Mouse (Mus musculus) heart, postnatal 10 days (tissue): ENCODE results near the gene Fli1. TPM values are rescaled to one million over a fixed set of nuclear protein-coding genes. Genes with fewer than 3 reads are reported as not detected.

Experiments
- DNase-seq, 2 experiments: peaks; one replicate each; pipeline ENCODE4 v3.0.0; 2021
- intact Hi-C: fragments of 180-260 bp; cut with DNase I; formaldehyde crosslinking; loops from one replicate; pipeline ENCODE4 v1.15.1; 2025
- total RNA-seq, 2 experiments: library from RNA; stranded (reverse); gene quantifications; 2 replicates each; pipeline ENCODE4 v1.2.3; 2021

Fli1 gene
- total RNA-seq, 2 experiments from 2014 or later, result 41.1 to 47.5 TPM

DNA sequence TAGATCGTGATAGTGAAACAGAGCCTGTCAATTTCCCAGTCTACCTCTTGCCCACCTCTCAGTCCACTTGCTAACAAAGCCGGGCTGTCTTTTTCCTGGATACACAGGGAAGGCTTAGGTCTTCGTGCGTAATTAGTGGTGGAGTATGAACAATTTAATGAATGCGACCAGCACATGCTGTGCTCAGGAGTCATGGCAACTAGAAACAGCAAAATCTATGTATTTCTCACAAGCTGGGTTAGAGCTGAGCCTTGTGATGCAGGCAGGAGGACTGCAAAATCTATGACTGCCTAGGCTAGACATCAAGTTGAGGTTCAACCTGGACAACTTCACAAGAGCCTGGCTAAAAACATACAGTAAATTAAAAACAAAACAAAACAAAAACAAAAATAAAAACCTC is 12.5 kb downstream of the Fli1 start:
- no peak for DNase-seq
- intact Hi-C loops, result no loop called here

DNA sequence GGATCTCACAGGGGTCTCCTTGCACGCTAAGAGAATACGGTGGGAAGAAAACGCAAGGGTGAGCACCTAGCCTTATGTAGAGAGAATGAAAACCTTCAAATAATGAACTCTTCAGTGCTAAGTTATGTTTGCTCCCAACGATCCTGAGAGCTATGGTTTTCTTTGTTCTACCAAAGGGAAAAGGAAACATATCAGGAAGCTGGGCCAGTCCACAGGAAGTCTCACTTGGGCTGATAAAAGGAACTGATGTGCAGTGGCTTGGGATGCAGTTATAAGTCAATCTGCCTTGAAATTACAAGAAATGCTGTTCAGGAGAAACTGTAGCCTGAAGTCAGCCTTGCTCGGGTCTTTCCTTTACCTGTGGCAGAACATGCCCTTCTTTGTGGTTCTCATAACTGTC is 13.1 kb downstream of the Fli1 start:
- intact Hi-C loops, result no loop called here
- no peak for DNase-seq

DNA sequence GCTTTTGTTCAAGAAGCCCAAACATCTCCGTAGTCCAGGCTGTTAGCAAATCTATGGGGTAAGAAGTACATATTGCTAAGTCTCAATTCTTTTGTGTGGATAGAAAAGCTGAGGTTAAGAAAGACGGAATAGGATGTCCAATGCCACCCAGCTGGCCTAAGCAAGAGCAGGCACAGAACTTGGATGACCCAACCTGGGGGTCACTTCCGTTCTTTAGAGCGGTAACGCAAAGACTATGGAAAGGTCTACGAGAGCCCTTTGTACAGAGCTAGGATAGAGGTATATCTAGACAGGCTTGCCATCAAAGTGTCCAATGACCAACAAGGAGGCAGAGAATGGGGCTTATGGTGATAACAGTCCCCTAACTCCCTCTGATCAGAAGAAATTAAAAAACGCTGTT is 15.3 kb downstream of the Fli1 start:
- DNase-seq, result no peak
- intact Hi-C loops, result loop anchor here (2.0 kb wide), 1 partner anchor 13 kb away; no protein-coding TSS in a partner anchor

DNA sequence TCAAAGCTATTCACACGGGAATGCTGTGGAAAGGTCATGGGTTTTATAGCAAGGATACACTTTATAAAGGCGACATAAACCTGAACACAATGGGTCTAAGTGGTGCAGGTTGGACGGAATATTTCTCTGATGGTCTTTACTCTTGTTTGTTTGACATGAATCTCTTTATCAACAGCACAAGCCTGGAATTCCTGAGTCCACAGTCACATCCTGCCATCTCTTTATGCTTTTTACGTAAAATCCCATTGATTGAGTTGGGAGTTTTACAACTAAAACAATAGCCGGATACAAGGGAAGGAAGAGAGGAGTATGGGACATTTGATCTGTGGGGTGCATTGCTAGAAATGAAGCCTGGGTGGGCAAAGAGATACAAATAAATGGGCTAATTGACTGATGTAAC is 16.9 kb downstream of the Fli1 start:
- DNase-seq, result no peak
- intact Hi-C loops, result loop anchor here (2.0 kb wide), 1 partner anchor 15 kb away; no protein-coding TSS in a partner anchor

DNA sequence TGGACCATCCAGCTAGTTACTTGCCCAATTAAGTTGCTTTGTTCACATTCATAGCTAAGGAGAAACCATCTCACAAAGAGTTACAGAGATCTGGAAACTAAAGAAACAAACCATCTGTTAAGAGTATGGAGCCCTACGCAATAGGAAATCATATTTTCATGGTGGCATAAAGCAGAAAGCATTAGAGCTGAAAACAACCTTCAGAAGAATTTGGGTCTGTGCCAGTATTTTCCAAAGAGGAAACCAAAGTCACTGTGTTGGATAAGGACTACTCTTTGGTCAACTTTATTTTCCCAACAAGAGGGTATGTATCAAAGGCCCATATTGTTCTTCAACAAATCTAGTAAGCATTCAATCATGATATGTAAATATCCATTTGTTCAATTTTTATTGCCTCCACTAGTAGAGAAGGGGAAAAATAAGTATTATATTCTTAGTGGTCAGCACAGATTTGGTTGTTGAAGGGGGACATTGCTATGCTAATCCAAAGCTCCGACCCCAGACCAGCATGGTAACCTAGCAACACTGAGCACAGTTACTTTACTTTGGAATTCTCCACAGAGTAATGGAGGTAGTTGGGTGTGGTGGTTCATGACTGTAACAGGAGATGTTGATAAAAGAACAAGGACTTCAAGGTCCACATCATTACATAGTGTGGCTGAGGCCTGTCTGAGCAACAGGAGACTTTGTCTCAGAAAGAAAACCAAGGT is 20.0 kb downstream of the Fli1 start:
- DNase-seq, result no peak
- intact Hi-C loops, result no loop called here

DNA sequence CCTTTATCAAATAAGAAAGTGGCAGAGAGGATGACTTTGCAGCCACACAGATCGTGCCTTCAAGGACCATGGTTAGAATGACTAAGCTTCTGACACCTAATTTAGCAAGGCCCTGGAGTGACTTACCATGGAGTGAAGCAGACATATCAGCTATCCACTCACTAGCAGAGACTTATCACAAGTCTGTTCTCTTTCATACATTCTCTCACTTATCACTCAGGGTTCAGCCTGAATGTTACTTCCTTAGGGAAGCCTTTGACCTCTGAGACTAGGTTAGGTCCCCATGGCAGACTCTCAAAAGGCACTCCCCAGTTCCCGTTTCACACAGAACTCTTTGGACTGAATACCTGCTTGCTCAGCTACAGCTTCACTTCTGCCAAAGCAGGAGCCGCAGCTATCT is 21.3 kb downstream of the Fli1 start:
- DNase-seq, result no peak

DNA sequence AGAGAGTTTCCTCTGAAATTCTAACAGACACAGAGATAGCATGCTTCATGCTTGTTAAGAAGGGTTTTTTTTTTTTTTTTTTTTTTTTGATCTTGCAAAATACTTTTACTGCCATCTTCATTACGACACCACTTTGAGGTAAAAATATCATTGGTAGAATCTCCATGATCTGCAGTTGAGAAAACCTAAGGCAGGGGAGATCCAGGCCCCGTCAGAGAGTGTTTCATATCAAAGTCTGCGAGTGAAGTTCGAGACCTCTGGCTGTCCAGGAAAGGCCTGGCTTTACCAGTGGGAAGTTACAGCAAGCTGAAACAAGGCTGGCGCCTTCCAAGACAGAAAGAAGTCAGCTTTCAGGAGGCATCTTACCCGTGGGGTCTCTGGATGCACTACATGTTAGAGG is 21.8 kb downstream of the Fli1 start:
- no peak for DNase-seq
- intact Hi-C loops, result no loop called here

More for the DNA sequence above, 21.3 kb downstream of the Fli1 start:
- intact Hi-C loops, result no loop called here

DNA sequence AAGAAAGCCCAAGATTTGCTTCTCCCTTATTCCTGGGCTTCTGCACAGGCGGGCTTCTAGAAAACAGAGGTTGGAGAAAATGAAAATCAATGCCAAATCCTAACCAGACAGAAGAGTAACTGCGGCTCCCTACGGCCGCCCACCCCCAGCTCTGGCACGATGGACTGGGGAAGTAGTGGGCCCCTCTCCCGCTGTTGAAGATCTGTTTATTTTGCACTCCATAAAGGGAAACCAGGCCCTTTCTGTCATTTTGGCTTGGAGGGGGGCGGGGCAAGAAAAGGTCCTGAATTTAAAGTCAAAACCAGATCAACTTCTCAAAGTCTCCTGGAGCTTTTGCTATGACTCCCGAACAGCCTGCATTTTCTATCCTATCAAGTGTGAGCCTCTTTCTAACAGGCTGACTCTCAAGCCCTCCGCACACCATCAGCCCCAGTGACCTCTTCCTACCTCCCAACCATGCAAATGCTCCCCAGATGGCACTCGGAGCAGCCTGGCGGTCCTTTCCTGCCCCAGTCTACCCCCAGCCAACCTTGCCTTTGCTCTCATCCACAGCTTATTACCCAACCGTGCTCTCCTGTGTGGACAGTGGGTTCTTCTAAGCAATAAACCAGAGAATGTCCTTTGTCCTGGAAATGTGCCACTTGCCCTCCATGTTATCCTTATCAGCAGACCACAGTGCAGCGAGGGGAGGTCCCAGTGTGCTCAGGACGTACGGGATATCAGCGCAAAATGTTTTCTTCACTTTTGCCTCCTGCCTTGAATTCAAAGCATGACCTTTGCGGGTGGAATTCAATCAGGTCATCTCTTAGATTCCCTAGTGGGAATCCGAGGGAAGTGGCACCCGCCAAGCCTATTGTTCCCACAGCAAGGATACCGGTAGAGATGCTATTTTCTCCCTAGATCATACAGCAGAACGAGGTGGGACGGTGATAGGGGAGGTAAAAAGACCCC is 23.3 kb downstream of the Fli1 start:
- DNase-seq, result no peak
- intact Hi-C loops, result no loop called here

DNA sequence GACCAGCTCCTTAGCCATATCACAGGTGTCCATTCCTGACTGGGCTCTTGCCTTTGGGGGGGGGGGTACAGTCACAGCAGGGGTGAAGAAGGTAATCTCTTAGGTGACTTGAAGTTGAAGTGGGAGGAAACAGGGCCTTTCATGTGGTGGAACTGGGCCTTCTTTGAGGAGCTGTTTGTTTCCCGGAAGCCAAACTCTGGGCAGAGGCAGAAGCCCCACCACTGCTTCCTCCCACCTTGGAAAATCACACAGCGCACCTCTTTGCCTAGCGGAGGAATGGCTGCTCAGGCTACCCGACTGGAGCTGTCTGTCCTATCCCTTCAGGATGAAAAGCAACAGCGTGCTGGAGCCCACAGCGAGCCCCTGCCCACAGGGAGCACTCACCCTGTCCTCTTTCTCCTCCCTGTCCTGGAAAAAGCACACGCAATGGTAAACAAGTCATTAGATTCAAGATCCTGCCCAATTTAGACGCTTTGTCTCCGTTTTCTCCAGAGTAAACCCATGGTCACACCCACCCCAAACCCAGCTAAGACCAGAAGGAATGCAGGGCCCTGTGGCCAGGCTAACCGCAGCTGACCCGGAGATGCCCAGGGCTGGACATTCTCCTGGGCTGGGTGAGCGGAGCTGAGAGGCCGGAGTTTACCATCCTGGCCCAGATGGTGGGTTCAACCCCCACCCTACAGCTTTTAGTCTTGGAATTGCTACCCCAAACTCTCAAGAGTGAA is 24.1 kb downstream of the Fli1 start:
- intact Hi-C loops, result no loop called here
- no peak for DNase-seq

DNA sequence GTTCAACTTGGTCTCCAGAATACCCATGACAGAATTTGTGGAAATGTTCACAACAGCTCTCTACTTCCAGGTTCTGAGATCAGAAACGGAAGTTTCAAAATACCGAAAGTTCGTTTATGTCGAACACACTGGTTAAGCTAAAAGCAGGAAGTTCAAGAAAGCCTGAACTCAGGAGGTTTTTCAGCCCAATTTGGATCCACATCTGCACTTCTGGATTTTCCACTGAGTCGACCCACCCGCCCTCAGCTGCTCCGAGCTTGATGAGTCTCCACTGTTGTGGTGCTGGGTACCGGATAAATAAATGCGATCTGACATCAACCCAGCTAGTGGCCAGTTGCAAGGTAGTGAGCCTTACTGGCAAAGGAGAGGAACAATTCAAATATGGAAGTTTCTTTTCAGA is 26.0 kb downstream of the Fli1 start:
- no peak for DNase-seq
- intact Hi-C loops, result no loop called here

DNA sequence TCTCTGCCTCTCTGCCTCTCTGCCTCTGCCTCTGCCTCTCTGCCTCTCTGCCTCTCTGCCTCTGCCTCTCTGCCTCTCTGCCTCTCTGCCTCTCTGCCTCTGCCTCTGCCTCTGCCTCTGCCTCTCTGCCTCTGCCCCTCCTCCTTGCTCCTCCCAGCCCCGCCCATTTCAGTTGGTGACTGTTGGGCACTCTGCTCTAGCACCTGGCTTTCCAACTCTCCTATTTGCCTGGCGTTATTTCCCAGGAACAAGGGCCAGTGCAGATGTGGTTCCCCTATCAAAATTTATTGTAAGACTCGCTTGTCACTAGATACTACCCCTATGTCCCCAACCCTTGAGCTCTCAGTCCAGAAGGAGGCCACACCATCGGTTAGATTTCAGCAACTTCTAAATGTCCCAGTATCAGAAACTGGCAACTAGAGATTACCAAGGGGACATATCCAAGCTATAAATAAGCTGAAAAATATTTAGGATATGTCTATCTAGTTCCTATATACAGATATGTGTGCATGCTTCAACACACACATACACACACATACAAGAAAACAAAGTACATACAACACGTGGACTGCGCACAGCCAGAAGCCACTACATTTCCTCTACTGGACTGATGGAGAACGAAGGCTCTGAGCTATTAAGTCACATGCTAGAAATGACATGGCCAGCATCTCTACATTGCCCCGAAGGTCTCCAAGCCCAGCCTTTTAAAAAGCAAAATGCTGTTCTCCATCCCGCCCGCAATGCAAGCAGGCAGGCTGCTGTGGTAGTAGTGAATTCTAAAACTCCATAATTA is 26.6 kb downstream of the Fli1 start:
- no peak for DNase-seq
- intact Hi-C loops, result no loop called here

DNA sequence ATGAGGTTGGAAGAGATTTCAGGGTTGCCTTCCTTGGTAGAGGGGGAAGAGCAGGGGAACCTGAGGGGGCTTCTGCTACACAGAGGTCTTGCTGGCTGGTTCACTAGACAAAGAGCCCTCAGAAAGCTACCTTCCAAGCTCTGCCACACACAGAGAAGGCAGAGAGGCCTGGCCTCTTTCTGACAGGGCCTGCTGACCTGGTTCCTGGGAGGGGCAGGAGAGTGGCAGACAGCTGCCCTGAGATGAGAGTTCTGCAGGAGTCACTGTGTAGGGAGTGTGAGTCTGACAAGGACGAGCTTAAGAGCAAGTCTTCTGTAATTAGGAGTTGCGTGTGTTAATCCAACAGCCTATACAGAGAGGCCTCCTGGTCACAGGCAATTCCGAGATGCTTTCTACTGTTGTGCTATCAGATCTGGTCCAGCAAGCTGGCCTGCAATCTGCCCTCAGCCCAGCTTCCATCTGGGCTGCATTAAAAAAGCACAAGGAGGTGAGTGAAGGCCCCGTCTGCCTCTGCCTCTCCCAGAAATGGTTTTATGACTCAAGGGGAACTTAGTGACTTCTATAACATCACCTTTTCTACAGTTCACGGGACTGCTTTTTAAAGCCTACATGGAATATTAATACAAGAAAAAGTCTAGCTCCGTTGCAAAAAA is 28.1 kb downstream of the Fli1 start:
- intact Hi-C loops, result no loop called here
- DNase-seq, result no peak

DNA sequence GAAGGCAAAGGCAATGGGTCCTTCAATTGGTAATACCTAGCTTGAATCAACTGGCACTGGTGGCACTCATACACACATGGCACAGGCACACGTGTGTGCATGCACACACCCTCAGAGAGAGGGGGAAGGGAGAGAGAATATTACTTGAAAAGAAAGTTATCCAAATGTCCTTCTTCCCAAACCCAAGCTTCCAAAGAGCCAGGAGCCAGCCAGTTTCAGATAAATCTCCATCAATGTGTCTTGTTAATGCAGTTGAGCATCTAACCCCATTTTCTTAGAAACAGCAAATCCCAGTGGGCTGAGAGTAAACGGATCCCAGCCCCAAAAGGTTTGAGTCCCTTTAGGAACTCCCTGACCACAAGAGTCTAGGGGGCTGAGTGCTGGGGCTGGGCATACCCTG is 29.2 kb downstream of the Fli1 start:
- no peak for DNase-seq
- intact Hi-C loops, result no loop called here

DNA sequence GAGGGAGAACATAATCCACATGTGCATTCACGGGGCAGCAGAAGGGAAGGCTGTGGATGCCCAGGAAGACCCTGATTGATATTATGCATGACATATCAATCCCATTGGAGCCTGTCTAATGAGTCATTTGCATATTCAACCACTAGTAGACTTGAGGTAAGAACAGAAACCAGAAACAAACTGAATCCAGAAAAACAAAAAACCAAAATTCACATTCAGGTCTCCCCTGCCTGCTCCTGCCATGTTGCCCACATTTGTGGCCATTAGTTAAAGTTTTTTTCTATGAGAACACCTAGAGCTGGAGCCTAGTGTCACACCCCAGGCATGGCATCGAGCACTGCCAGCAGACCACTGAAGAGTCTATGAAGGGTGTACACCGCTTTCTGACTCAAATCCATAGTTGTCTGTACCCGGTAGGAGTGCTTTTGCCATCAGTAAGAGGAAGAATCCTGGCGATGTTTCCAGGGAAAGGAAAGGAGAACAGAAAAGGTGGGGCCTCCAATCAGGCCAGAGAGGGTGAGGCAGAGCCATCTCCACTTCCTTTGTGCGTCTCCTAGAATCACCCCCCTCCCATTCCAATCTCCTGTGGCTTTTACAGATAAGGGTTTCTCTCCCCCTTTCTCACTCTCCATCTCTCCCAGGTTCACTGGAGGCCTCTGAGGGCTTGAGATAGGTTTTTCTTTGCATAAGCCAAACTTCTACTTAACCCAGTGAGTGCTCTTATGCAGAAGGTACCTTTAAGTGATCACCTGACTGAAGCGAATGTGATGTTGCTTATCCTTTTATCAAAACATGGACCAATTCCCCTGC is 32.0 kb downstream of the Fli1 start:
- intact Hi-C loops, result no loop called here
- no peak for DNase-seq

DNA sequence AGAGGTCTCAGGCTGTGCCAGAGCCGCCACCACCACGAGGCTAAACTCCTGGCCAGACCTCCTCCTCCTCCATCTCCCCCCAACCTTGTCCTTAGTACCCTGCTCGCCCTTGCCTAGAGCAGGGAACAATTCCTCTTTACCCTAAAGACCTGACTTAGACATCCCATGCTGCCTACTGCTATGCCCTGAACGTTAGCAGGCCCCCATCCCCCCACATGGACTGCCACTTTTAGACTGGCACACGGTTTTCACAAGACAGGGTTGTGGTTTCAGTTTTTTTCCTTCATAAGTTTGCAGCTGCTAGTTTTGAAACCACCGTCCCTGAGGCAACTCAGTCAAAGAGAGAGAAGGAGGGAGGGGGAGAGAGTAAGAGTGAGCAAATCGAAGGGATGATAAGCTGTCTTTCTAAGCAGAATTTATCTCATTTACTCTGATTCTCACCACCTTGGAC is 32.9 kb downstream of the Fli1 start:
- DNase-seq, result no peak
- intact Hi-C loops, result no loop called here

DNA sequence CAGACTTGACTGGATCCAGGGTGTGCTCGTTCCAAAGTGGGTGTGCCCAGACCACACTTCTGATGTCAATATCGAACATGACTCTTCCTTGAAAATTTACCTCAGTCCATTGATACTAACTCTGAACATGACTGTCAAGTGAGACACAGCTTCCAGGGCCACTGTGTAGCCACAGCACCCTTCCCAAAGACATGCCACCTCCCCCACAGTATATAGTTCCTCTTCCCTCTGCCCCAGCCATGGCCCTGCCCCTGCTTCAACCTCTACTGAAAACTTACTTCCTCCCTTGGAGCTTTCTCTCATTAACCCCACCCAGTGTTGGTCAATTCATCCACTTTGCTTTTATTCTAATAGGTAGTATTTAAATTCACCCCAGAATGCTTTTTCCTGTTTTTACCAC is 34.0 kb downstream of the Fli1 start:
- intact Hi-C loops, result no loop called here
- no peak for DNase-seq

DNA sequence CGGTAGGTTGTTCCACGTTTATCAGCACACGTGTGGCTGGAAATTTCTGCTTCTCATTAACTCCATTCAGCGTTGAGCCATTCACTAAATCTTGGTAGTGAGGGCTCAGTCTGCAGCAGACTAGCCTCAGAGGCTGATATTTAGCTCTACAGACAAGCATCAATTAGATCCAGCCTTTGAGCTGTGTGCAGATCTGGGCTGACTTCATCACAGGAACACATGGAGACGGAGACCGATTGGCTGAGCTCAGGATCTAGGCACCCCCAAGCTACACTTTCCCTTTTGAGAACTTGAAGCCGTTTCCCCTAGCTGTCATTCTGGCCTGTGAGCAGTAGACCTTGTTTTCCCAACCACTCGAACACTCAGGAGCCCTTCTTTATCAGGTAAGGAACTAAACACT is 34.5 kb downstream of the Fli1 start:
- intact Hi-C loops, result no loop called here
- DNase-seq, result no peak

DNA sequence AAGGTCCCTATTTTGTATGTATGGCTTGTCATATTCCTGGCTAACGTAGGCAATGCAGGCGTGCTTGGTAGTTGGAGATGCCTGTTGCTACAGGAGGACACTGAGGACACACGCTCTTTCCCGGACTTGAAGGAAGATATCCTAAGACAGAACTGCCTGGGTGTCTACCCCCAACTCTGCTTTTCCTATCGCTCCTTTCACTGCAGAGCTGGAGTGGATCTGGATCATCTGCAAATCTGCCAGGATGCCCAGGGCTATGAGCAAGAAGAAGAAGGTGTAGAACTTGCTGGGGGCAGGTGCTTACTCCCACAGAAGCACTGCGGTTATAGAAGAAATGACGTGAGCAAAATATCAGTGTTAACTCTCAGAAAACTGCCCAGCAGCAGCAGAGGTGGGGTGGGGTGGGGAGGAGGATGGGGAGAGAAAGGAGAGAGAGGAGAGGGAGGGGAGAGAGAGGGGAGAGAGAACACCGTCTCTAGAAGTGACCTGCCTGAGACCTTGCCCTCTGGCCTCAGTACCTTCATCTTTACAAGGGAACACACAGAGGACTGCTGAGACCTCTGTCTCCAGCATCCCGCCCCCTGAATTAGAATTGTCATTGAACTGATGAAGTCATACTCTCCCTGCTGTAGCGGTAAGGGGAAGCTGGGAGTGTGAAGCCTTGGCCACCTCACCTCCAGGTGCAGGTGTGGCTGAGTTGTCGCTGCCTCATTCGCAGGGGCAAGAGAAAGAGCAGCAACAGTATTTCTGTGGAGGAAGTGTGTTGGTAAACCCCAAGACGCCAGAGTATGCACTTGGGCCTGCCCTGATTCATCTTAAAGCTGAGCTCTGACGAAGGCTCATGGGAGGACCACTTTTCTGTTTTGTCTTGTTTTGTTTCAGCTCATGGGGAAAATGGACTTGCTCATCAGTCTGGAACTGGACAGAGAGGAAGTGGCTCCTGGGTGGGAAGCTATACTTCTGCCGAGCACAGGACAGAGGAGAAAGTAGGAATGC is 35.5 kb downstream of the Fli1 start:
- DNase-seq, result no peak
- intact Hi-C loops, result loop anchor here (1.0 kb wide), 1 partner anchor 33 kb away; no protein-coding TSS in a partner anchor
